ENCODE assay signal across 9 mouse cellular contexts in the genomic region with DNA sequence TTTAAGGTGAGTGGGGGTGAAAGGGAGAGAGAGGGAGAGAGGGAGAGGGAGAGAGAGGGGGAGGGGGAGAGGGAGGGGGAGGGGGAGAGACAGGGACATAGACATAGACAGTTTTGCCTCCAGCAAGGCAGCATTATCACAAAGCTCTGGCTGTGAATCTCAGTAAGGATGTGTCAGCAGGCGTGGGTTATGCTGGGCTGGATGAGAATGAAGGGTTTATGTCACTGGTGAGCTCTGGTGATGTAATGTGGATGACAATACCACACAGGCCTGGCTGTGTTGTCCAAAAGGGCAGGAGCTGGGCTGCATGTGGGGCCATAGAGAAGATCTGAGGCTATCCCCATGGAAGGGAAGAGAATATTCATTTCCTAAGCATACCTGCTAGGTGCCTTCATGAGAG.
"Had no signal": no experiment of that assay in that cellular context is flagged by ENCODE, and none has a peak within 500 bp of the region (broad histone marks: within the 10 kb centered on the region; RNA-seq: fewer than 3 reads in every experiment).

No protein-coding gene starts in this region.

- DNase-seq: kidney, adult 2 months; kidney, postnatal 25 days; left cerebral cortex, postnatal 4 days; liver, postnatal 0 days; lung, embryonic 14.5 days; right cerebral cortex, adult 18-20 months; right cerebral cortex, postnatal 25 days; spleen, adult 18-20 months; thymus, postnatal 25 days had no signal
